Mouse (Mus musculus) c-Kit-positive CD71-positive TER-119-negative erythroid progenitor cells, embryonic 14.5 days (primary cell): ENCODE measurements at regions not wholly inside any gene's neighbourhood (a gene's known extent, or its start where the extent isn't known, plus 50 kb on each side); places are given as distances from the start of the nearest gene placed in this dataset.
A peak's percentile ranks its signal among the peaks of the same experiment; 100 is the strongest.

Experiments
- DNase-seq: peaks from one replicate; pipeline ENCODE4 v3.0.0-alpha.2; 2013; ENCODE audit warnings: low read depth

GRCm38 (mm10) chr13:34462206-34462807, 117.3 kb upstream of the Slc22a23 start:
- no peak for DNase-seq

DNA sequence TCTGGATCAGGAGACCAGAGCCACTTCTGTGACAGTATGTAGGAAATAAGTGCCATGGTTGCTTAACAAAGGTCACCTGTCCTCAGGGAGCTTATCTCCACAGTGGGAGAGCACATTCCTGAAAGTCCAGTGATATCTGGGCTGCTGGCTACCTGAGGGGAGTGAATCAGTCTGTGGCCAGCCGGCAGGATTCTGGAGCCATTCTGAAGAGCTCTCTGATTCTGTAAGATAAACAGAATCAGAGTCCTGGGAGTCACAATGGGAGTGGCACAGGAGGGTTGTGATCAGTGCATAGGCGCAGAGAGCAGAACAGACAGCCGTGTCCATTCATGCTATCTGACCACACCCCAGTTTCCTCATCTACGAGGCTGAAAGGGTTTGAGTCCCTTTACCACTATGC, 116.0 kb upstream of the Slc22a23 start:
- DNase-seq = no peak

DNA sequence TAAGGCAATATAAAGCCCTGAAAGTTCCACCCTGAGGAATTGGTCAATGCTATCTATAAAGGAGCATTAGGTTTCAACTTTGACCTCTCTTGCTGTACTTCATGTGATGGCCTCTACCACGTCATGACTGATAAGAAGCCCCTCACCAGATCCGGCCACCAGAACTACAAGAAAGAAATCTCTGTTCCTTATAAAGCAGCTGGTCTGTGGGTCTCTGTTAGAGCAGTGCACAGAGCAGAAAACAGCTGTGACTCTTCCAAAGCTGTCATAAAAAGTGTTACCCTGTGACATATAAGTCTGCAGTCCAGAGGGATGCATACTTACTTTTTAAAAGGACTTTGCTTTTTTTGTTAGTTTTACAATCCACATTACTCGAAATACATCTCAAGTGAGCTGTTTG, 111.1 kb upstream of the Slc22a23 start:
- no peak for DNase-seq

- DNase-seq = no peak
Observed at GRCm38 (mm10) chr13:34446806-34447205, 101.8 kb upstream of the Slc22a23 start.

DNA sequence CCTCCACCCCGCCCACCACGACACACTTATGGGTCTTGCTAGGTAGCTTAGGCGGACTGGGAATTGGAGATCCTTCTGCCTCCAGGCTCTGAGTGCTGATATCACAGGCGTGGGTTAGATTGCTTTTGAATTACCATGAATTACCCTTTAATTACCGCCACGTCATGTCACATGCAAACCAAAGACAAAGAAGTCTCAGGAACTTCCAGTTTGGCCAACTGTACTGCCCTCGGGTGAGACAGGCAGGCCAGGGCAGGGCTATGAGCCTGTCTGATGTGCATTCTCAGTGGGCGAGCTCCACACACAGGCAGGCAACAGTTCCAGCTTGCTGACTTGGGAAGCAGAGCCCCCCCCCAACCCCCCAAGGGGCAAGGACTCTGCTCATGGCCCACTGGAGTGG, 101.3 kb upstream of the Slc22a23 start:
- no peak for DNase-seq

DNA sequence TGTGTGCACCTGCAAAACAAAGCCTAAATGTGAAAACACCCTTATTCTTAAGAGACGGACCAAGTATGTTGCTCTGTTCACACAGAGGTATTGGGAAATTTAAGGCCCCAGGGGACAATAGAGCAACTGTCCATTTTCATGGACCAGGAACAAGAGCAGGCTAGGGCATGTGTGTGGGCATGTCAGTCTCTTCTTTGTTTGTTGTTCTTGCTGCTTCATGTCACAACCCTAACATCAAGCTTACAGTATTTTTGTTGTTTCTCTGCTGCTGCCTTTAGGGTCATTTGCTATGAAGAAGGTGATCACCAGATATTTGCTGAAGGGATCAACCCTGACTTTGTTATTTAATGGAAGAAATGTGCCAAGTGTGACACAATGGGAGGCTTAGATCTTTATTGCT, 96.4 kb upstream of the Slc22a23 start:
- DNase-seq = no peak

DNA sequence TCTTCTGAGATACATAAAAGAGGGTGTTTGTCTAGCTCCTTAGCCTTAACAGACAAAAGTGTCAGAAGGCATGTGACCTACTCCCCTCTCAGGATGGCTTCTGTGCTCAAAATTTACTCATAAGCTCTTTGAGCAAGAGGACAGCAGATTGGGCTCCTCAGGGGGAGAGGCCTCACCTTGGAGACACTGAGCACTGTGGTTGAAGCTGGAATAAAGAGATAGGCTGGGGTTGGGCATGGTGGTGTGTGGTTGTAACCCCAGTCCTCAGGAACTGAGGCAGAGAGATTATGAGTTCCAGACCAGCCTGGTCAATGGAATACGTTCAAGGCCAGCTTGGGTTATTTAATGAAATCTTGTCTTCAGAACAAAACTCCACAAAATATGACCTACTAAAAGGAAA, 82.5 kb upstream of the Slc22a23 start:
- DNase-seq = no peak

DNA sequence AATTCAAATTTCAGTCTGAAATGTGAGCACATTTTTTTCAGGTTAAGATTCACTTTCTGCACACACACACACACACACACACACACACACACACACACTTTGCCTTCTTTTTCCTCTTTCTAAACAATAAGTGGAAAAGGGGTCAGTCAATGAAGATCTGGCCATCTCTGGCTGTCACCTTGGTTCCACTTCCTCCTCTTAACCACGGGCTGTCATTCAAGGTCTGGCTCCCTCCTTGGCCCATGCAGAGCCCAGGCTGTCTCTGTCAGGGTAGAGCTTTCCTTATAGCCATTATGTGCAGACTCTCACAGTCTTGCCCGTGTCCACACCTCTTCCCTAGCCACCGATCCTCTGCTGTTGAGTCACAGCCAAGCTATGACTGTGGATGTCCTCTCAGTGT, 79.9 kb upstream of the Slc22a23 start:
- no peak for DNase-seq

- no peak for DNase-seq
Observed at GRCm38 (mm10) chr13:34421644-34422043, 76.7 kb upstream of the Slc22a23 start.

DNA sequence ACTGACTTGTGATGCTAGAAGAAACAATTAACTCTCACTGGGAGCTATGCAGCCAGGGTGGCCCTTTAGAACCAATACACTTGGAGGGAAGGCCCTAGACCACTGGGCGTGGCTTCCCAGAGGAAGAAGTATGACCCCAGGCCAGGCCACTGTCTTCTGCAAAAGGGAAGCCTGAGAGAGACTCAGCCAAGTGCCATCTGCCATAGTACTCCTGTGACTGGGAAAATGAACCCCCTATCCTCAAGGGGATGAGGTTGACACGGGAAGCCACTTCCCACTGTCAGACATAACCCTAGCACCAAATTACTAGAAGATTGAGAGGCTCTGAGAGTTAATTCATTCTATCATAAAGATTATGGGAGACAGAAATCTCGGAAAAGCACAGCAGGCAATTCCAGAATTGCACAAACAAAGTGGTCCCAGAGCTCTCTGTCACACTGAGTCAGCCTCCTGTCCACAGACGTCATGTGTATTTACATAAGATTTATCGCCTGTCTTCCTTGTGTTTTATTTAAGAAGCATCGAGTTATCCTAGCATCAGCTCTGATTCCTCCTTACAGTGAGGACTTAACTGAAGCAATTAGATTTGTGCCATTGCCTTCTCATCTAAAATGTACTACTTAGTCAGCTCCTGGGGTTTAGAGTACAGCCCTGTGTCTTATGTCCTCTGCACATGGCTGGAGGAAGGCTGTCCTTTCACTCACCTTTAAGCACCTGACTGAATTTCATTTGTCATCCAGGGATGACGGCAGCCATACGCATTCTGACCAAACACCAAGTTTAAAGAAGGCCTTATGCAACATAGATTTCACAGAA, 75.6 kb upstream of the Slc22a23 start:
- DNase-seq = no peak

DNA sequence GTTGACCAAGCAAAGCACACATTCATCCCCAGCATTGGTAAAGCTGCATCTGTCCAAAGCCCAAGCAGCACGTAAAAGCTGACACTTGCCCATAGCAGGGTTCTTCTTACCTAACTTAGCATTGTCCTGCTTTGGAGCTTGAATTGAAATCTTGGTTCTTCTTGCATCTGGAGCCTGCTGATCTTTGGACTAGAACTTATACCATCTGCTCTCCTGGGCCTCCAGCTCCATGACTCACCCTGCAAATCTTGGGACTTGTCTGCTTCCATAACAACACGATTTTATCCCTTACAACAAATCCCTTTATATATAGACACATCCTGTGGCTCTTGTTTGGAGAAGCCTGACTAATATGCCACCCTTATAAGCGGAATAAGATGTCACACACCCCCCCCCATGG, 74.1 kb upstream of the Slc22a23 start:
- no peak for DNase-seq

GRCm38 (mm10) chr13:34416603-34417002, 71.6 kb upstream of the Slc22a23 start:
- DNase-seq = no peak

- peak; percentile 16 for DNase-seq
Observed at GRCm38 (mm10) chr13:34414533-34414932, 69.6 kb upstream of the Slc22a23 start.

DNA sequence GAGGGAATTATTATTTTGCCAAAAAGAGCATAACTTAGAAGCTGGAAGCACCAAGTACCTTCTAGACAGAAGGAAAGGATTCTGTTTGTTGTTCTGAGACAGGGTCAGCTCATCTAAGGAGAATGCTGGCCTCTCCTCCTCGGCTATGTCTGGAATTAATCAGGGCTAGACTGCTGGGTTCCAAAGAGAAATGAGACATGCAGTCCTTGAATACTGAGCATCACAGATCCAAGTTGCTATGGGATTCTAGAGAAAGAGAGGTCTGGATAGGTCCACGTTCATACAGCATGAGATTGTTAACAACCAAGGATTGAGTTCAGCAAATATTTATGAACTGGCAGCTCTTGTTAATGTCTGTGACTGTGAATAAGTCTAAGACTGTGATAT, 63.7 kb upstream of the Slc22a23 start:
- DNase-seq = no peak

DNA sequence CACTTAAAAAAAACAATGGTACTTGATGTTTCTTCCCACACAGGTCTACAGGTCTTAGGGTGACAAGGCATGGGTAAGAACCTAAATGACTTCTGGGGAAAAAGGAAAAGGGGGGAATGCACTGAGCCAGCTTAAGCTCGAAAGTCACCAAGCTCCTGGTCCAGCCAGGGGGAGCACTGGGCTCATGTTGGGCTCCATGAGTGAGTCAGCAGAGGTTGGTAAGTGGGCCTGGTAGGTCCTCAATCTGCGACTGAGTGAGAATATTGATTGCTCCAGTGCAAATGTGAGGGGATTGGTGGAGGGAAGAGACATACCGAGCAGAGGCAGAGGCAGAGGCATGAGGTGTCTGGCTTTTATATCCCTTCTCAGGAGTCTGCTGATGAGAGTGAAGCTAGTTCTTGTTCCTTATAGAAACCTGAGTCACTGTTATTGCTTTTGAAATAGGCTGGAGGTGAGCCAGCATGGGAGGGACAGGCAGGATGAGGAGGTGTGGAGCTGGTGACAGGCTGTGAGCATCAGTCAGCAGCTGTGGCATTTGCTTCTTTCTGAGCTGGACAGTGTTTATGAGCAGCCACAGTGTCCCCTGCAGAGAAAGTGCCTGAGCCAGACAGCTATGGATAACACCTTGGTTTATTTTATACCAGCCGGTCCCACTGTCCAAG, 63.2 kb upstream of the Slc22a23 start:
- DNase-seq = no peak

GRCm38 (mm10) chr13:34406291-34406690, 61.3 kb upstream of the Slc22a23 start:
- no peak for DNase-seq

DNA sequence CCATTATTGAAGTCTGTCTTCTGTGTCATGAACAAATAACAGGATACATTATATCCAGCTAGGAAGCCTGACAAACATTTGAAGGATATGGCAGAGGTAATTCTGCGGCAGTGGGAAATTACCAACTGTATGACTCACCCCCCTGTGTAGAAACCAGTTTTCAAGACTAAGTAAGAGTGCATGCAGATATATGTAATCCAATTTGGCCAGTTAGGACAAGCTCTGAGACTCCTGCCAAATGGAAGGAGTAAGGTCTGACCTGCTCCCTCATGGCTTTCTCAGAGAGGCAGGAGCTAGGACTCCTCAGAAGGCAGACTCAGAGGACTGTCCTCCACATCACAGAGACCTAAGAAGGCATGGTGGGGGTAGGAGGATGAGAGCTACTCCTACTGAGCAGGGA, 57.6 kb upstream of the Slc22a23 start:
- DNase-seq = no peak

- no peak for DNase-seq
Observed at GRCm38 (mm10) chr13:34401031-34401430, 56.0 kb upstream of the Slc22a23 start.

DNA sequence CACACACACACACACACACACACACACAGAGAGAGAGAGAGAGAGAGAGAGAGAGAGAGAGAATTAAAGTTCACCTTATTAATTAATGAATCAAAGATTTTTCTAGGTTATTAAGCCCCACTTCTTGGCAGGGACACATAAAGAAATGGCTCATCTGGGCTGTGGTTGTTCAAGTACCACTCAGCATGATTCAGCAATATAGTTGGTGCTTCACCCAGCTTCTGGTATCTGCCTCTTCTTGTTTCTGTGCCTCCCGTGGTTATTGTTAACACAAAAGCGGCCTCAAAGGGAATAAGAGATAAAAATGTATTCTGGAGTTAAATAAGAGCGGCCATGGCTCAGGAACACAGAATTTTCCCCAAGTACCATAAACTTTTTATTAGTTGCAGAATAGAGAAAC, 53.9 kb upstream of the Slc22a23 start:
- no peak for DNase-seq

GRCm38 (mm10) chr13:34398061-34398787, 53.2 kb upstream of the Slc22a23 start:
- DNase-seq = no peak

DNA sequence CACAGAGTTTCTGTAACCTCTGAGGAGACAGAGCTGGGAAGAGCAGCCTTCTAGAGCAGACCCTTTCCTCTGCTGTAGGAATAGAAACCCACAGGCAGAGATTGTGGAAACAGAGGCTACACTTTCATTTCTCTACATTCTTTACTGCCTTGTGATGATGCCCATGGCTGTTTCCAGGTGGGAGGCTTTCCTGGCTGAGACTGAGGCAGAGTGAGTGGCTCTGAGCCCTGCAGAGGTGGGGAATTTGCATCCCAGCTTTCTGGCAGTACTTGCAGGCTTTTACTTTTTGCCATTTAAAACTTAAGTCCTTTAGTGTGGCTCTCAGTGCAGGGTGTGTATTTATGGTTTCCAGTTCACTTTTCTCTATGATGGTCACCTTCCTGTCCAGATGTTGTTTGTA, 50.5 kb upstream of the Slc22a23 start:
- no peak for DNase-seq

DNA sequence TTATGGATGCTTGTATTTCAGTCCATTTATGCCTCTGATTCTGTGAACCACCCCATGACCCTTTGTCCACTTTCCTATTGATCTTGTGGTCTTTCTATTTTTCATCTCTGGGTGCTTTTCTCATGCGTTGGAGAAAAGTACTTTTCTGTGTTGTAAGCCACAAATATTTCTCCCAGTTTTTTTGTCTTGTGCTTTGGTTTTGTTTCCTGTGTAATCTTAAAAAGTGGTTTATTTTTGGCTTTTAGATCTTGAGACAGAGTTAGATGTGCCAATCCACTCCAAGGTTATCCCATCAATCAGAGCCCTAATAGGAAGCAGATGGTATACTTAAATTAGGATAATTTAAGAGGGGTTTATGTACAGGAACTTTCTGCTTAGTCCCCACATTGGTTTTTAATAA, 50.0 kb upstream of the Slc22a23 start:
- DNase-seq = no peak
